Mouse (Mus musculus) cerebellum, postnatal 25 days (tissue): ENCODE measurements around the gene Asb18.
A peak's percentile ranks its signal among the peaks of the same experiment; 100 is the strongest.

ENCODE experiments used
- DNase-seq, 2 experiments: peaks; one replicate each; pipeline ENCODE4 v3.0.0; 2021; ENCODE audit warnings: mixed read lengths in 2 of 2

Asb18 gene

DNA sequence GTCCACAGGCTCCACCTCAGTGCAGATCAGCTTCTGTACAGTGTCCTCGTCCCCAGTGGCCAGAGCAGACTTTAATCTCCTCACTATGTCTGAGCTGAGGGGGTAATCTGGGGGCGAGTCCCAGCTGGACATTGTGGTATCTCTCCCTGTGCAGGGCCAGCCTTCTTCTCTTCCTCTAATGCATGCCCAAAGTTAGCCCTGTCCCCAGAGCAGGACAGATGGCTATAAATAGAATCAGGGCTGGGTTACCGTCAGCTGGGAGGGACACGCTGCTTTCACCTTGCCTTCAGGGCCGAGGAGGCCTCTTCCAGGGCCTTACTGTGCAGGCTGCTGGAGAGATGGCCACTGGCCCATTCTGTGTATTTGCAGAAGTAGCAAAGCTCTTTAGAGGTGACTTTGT is at the start of gene Asb18:
TSS of gene Asb18 (minus strand) at position 221 of the 400 bp plus-strand sequence.
- DNase-seq = peak; percentile 54 to 60

DNA sequence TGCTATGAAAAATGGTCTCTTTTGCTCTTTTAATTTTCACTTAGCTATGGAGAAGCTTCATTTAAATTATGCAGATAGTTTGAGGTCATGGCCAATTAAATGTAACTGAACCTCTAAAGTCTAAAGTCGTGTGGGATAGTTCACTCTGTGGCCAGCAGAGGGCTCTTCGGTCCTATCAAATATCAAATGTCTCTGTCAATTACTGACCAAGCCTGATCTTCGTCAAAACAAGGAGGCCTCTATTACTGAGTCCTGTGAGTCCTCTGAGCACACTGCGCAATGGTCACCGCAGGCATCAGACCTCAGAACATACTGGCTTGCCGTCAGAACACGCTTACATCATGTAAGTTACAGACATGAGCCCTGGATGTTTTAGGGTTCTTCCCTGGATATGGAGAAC is 46.1 kb upstream of the Asb18 start:
- DNase-seq = peak; percentile 67 to 74

DNA sequence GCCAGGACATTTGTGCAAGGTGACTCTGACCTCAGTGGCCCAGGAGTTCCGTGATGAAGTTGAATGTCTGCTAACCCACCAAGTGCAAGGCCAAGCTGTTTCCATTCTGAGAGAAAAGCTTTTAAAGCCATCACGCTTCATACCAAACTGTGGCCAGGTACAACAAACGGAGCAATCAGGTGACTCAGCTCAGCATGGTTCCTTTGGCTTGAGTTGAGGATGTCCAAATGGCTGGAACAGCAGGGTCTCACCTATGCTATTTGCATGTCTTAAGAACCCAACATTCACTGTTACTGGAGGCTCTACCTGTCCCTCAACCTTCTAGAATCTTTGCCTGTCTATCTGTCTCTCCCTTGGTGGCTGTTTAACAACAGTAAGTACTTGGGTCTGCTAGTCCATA is 45.6 kb upstream of the Asb18 start:
- DNase-seq = no peak

DNA sequence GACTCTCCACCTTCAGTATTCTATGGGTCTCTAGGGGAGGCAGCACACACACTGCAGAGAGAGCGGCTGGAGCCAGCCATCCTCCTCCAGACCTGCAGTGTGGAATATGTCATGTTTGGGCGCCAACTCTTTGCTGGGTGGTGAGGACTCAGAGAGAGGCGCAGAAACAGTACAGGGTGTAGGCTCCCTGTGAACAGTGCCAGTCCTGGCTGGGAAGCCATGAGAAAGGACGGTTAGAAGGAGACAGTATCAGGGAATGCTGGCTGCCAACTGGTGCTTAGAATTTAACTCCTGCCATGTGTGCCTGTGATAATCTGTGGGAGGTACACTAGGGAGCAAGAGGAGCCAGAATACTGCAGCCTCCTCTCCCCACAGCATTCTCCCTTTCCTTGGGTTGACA is 40.5 kb upstream of the Asb18 start:
- no peak for DNase-seq

DNA sequence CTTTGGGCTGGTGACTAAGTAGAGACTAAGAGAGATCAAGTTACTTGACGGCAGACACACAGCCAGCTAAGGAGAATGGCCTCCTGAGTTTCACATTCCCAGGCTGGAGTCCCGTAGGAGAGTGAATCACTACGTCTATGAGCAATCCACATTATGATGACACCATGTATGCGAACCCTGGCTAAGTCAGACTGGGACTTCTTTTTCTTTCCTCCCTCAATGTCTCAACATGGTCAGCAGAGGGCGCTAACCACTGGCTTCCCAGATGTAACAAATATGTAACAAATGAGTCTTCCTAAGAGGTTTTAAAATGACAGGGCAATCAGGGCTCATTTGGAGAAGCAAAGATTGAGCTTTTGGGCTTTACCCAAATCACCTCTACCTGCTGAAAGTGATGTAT is 36.9 kb upstream of the Asb18 start:
- peak in 1 of 2 experiments; percentile 56 for DNase-seq

DNA sequence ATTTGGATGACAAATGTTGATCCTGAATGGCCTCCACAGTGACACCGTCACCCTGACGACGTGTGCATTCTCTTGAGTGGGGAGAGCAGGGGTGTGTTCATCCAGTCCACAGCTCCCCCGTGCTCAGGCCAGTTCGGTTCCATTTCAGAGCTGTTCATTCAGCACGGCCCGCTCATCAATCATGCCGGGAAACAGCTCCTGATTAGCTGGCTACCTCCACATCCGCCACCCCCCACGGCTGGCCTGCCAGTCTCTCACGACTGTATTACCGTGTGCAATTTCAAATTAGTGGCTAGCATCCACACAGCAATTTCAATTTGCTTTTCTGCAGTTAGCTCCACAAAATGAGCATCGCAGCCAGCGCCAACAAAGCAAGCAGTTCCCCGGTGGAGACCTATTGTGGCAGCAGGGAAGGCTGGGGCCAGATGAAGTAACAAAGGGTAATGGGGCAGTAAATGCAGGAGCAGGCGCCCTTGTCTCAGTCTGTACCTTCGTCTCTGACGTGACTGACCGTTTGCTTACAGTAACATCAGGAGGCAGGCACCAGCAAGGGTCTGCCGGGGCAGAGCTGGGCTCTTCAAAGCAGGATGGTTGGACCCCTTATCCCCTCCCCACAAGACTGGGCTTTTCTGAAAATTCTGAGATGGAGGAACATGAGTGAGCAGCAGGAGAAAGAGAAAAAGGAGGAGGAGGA is 35.7 kb upstream of the Asb18 start:
- no peak for DNase-seq

DNA sequence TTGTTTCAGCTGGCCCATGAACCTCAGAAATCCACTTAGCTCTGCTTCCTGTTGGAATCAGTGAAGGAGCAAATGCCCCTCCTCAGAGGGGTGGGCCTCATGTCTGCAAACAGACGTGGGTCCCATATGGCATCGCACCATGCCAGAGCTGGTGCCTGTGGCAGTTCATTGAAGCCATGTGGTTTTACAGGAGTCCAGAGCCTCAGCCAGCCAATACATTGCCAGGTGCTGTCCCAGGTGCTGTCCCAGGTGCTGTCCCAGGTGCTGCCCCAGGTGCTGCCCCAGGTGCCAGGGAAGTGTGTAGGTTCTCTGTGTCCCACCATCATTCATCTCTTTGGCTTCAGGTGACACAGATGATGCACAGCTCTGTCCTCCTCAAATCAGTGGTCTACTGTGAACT is 13.8 kb upstream of the Asb18 start:
- DNase-seq = no peak

DNA sequence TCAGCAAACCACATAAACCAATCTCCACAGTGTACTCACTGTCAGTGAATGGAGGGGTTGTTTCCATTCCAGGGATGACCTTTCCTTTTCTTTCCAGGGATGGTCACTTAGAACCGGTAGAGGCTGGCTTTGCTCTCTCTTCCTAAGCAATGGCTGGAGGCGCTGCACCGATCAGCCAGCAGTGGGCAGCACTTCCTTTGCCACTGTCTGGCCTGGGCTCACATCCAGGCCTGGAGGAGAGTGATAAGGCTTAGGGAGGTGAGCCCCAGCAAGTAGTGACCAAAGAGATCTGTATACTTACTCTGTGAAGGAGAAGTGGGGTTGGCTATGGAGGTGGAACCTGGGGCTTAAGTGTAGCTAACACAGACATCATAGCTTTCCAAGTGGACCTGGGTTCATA is 12.5 kb upstream of the Asb18 start:
- DNase-seq = peak; percentile 25 to 53

DNA sequence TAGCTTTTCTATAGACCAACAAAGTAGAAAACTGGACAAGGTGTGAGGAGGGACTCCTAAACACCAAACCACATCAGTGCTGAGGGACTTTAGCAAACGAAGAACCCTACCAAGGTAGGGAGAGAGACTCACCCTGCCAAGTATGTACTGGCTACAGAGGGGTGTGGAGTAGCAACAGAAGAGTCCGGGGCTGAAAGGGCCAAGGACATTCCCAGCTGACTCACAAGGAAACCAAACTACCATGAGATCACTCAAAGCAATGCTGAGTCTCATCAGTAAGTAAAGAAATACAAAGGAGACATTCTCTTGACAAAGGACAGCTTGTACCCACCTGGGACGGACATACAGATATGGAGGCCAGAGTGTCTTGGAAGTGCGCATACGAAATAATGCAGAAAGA is 5.9 kb upstream of the Asb18 start:
- DNase-seq = no peak

DNA sequence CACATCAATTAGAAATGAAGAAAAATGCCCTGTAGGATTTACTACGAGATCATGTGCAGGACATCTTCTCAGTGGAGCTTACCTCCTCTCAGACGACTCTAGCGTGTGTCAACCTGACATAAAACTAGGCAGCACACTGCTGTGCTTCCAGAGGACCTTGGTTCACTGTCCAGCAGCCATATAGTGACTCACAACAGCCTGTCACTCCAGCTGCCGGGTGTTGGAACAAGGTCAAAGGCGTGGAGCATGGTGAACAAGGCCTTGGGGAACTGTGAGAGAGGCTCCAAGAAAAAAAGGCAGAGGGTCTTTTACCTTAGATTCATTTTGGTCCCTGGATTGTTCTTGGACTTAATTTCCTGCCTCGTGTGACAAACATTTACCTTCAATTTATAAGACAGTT is 3.6 kb upstream of the Asb18 start:
- DNase-seq = no peak

DNA sequence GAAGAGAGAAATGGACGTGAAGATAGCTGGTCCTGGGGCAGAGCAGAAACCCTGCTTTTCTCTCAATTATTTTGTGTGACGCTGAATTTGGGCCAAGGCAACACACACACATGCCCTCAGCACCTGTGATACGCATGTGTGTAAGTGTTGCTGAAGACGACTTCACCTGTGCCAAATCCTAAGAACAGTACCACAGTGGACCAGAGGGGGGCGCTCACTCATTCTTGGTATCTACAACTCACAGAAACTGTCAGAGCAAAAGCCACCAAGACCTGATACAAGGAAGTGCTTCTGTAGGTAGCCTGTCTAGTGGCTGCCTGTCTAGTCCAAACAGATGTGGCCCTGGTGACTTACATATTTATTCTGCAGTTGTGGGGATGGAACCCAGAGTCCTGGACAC is 1.2 kb downstream of the Asb18 start:
- DNase-seq = peak in 1 of 2 experiments; percentile 43

DNA sequence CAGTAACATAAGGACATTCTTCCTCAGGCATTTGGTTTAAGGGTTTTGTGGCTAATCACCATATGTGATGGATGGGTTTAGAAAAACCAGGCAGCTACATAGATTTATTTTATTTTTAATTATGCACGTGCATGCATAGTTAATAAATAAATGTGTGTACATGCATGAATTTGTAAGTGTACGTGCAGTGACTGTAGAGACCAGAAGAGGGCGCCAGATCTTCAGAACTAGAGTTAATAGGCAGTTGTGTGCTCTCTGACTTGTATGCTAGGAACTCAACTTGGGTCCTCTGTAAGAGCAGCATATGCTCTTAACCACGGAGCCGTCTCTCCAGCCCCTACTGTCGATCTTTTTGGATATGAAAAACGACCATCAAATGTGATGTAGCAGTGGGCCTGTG is 1.6 kb downstream of the Asb18 start:
- peak in 1 of 2 experiments; percentile 14 for DNase-seq

DNA sequence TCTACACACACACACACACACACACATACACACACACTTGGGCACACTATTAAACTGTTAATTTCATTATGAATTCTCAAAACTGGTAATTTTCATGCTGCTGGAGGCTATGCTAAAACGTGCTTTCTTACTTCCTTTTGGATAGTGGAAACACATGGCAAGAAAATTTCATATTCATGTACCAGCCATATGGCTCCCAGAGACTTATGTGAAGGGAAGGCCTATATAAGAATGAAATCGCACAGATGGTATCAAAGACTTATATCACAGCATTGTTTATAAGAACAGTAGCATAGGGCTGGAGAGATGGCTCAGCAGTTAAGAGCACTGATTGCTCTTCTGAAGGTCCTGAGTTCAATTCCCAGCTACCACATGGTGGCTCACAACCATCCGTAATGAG is 2.3 kb downstream of the Asb18 start:
- no peak for DNase-seq

DNA sequence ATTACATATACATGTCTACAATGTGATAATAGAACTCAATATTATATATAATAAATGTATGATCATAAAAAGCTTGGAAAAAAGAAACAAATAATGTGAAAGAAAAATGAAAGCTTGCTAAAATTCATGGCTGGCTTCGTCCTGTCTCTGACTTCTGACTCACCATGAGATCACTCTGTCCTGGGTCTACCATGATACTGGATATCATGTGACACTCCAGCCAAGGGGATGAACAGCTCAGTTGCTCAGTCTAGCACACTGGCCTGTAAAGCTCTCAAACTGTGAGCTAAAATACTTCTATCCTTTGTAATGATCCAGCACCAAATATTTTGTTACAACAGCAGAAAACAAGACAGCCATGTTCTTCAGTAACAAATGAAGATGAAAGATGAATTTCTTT is 4.4 kb downstream of the Asb18 start:
- DNase-seq = no peak

DNA sequence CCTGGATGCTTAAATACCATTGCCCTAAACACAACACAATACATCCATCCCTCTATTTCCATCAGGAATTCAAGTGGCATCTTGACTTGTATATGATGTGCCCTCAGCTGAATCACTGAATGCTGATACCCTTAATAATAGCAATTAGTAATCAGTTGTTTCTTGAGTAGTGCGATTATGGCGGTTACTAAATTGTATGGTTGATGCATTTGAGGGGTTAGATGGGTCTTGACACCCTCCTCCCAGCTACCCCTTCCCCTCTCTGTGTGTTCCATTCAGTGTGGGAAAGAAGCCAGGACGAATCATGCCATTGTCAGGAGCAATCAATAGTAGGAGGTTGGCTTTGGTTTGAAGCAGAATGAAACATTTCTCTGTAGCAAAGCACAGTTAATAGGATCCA is 5.3 kb downstream of the Asb18 start:
- DNase-seq = no peak

DNA sequence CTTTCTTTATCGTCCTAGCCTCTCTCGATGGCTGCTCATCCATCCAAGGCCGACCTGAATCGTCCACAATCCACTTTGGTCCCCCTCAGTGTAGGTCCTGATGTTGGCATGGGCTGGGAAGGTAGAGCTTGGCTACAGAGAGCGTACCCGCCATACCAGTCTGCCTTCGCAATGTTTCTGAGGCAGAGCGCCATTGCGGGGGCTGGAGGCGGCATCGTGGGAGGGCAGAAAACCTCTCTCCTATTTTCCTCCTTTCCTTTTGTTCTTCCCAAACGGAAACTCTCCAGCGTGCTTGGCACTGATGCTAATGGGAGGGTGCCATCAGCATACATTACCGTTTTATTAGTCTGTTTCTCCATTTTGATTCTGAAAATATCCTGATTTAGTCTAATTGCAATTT is 7.8 kb downstream of the Asb18 start:
- peak; percentile 26 to 30 for DNase-seq

DNA sequence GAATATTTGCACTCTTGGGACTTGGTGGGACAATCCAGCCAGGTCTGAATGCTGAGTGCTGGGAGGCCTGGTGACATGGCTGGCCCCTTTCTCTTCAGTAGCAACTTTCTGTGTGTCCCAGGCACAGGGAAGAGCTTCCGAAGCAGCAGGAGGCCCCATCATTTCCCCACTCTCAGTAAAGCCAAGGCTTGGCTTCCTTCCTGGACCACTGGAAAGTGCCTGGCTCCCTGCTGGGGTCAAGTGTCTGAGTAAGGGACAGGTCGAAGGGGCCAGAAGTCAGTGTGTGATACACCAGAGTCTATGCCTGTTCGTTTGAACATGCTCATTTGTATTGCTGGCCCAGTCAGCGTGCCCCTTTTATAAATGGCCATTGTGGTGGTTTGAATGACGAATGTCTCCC is 13.5 kb downstream of the Asb18 start:
- peak in 1 of 2 experiments; percentile 19 for DNase-seq

DNA sequence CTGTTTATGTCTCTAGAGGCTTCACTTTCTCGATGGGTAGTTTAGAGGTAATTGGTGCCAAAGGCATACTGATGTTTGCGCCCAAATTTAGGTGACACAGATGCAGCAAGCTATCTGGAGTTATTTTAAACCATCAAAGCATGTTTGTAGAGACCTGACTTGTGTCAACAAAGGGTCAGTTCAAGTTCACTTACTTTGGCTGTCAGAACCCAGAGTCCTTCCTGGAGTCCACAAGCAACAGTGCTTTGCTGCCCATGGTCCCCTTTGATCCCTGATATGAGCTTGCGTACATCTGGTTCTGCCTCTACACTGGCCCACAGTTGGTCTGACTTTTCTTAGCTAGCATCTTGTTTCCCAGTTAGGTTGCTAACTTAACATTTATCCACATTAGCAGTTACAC is 14.6 kb downstream of the Asb18 start:
- DNase-seq = no peak

DNA sequence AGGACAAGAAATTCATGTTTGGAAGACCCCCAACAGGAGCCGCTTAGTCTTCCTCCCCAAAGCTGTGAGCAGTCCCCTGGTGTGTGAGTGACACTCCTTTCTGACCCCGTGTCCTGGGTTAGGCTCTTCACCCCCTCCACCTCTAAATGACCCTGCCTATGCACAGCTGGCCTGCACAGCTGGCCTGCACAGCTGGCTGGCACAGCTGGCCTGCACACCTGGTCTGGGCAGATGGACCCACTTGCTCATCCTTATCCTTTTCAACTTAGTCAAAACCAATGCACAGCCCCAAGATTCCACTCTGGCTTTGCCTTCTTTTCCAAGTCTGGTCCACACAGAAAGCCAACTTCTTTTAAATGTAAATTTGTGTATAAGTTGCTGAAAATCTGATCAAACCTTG is 15.8 kb downstream of the Asb18 start:
- no peak for DNase-seq

DNA sequence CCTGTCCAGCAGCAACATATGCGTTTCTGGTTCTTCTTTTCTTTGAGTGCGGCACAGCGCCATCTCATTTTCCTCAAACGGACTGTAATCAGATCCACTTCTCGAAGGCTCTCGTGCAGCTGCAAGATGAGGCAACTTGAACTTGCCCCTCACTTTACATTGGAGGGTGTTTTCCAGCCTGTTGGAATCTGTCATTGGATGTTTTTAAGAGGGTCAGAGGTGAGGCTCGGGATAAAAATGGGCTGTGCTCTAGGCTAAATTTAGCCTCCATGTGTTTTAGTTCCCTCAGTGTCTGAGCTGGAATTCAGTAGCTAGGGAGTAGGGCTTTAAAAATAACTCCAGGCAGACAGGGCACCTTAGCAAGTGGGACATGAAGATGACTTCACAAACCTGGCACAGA is 16.4 kb downstream of the Asb18 start:
- DNase-seq = no peak

DNA sequence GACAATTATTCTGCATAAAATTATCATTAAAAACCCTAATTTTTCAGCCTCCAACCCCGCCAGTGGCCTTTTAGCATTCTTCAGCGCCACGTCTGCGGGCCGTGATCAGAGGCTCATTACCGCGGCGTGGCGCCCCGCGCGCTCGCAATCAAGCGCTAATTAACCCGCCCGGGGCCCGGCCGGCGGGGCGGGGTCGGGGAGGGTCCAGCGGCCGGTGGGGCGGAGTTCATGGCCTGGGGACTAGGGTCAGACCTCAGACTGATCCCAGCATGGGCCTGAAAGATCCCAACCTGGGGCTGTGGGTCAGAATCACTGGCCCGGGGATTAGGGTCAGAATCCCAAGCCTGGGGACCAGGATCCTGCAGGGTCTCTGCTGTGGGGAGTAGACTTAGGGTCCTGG is 22.2 kb downstream of the Asb18 start:
- DNase-seq = peak in 1 of 2 experiments; percentile 16

DNA sequence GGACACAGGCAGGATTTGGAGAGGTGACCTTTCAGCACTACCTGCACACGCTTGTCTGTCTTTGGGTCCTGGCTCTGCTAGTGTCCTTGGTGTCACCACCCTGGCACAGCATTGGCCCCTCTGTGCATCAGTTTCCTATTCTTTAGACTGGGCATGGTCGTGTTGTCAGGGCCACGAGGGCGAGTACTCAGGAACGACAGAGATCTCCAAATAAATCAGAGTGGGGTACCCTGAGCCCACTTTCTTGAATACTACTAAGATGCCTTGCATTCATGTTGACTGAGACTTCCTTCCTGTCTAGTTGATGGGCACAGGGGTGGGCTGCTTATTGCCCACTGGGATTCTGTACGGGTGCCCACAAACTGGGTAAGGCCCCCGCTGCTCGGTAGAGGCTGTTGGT is 37.2 kb downstream of the Asb18 start:
- no peak for DNase-seq

DNA sequence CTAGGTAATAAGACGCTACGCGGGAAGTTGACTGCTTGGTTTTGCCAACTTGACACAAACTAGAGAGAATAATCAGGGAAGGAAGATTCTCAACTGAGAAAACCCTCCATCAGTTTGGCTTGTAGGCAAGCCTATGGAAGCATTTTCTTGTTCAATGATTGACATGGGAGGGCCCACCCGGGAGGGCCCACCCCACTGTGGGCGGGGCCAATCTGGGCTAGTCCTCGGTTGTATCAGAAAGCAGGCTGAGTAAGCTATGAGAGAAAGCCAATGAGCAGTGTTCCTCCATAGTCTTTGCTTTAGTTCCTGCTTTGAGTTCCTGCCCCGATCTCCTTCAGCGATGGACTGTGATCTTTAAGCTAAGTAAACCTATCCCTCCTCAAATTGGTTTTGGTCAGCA is 38.1 kb downstream of the Asb18 start:
- no peak for DNase-seq

DNA sequence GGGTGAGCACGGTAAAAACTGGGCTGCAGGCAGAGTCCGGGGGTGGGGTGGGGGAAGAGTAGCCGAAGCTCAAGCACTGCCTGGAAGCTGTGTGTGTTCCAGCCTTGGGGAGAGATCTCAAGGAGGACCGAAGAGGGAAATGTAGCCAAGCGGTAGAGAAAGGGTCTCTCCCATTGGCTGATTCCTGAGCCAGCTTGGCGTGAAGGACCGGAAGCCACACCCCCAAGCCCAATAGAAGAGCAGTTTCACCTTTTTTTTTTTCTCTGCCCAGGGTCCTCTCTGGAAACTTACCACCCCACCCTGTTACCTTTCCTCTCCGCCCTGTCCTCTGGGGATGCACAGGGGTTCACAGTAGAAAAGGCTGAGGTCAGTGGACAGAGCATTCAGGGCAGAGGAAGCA is 39.9 kb downstream of the Asb18 start:
- no peak for DNase-seq

DNA sequence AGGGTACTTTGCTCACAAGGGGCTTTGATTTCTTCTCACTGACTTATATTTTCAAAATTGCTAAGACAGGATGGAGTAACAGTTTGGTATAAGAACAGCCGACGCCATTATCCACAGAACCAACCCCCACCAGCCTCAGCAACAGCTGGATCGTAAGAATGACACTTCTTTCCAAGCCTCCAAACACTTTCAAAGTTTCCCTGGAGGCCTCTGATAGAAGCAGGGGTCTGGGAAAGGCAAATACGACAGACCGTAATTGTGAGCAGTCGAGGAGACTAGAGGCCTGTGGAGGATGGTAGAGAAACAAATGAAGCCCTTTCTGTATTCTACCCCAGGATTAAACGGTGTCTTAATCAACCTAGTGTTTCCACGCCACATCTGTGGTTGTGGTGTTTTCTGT is 42.6 kb downstream of the Asb18 start:
- no peak for DNase-seq

DNA sequence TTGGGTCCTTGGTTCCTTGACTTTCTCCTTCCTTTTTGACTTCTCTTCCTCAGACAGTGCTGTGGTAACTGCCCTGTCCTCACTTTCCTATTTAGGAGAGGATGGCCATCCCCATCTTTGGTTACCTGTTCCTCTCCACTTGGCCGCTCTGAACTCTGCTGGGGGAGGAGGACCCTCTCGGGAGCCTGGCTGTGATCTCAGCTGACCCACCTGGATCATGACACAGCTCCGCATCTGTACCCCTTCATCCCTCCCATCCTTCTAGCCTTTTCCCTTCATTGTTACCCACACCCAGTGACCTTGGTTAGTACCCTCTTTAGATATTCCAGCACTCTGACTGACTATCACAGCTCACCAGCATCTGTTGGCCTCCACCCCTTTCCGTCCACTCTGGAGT is 44.8 kb downstream of the Asb18 start:
- no peak for DNase-seq
